Mouse (Mus musculus): ENCODE measurements around the gene Ntm. TPM values are rescaled to one million over a fixed set of nuclear protein-coding genes. Genes with fewer than 3 reads are reported as not detected.

Gene Ntm
- polyA plus RNA-seq, 1 experiment from 2014 or later, result 160 TPM

DNA sequence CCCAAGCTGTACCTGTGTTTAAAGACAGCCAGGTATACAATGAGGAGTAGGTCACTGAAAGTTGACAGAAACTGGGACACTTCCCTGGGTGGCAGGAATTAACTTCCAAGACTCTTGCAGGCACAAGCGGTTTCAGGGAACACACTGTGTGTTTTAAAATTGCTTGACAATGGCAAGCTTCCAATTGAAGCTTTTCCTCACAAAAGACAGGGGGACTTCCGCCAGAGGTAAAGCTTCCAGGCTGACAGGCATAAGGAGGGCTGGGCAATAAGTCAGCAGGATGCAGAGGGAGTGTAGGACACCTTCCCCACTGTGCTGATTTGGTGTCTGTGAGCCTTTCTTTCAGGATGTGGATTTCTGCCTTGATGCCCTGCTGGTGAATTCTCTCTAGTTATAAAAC lies 656.0 kb downstream of the Ntm start:
- ATAC-seq (ENCODE audit: low FRiP score, low TSS enrichment), result no peak
- Histone ChIP-seq H3K4me1 (ENCODE audit: control insufficient read depth, insufficient read depth, low read length) (peaks cover 8% of the 10 kb centered on the region; the same call in 1 of the 2 replicates), H3K27me3 (ENCODE audit: control insufficient read depth, insufficient read depth, low read length) (no peaks in the 10 kb centered on the region), H3K9me3 (ENCODE audit: control insufficient read depth, low read length) (no peaks in the 10 kb centered on the region), H3K9ac (replicated peaks; ENCODE audit: low read length) (no peak overlapping the region), H3K4me3 (replicated peaks; ENCODE audit: low read depth, low read length) (no peak overlapping the region), H3K27ac (replicated peaks; ENCODE audit: low read depth, low read length) (0 out of 2 replicates have a peak overlapping the region, but pooled peaks have one; percentile 20), H3K36me3 (ENCODE audit: control insufficient read depth, insufficient read depth, low read length) (no peaks in the 10 kb centered on the region), H3K4me2 (ENCODE audit: low read length) (no peak overlapping the region)
- DNase-seq, result no peak
- WGBS, result 8% methylated on average over 2 of the region's 2 CpGs

DNA sequence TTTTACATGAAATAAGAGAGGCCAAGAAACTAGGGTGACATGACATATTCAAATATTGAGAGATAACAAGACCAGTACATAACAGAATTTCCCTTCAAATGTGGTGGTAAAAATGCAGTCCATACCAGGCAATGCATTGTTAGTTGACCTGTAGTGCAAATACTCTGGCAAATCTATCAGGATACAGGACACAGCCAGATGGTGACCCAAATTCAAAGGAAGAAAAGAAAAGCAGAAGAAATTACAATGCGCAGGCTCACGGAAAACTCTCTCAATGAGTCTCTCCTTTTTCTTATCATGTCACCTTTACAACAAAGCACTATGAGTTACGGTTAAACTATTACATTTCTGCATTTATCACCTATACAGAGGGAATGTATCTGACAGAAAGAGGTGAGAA lies 664.6 kb downstream of the Ntm start:
- no peak overlapping the region for H3K4me3 ChIP-seq (replicated peaks; ENCODE audit: low read depth, low read length)
- no peaks in the 10 kb centered on the region for H3K27me3 ChIP-seq (ENCODE audit: control insufficient read depth, insufficient read depth, low read length)
- no peak overlapping the region for H3K9ac ChIP-seq (replicated peaks; ENCODE audit: low read length)
- H3K36me3 ChIP-seq (ENCODE audit: control insufficient read depth, insufficient read depth, low read length), result no peaks in the 10 kb centered on the region
- H3K4me1 ChIP-seq (ENCODE audit: control insufficient read depth, insufficient read depth, low read length), result no peaks in the 10 kb centered on the region
- H3K9me3 ChIP-seq (ENCODE audit: control insufficient read depth, low read length), result no peaks in the 10 kb centered on the region
- H3K27ac ChIP-seq (replicated peaks; ENCODE audit: low read depth, low read length), result no peak overlapping the region
- ATAC-seq (ENCODE audit: low FRiP score, low TSS enrichment), result no peak
- H3K4me2 ChIP-seq (ENCODE audit: low read length), result no peak overlapping the region
- no peak for DNase-seq
- WGBS, result 79% methylated on average over 3 of the region's 3 CpGs

DNA sequence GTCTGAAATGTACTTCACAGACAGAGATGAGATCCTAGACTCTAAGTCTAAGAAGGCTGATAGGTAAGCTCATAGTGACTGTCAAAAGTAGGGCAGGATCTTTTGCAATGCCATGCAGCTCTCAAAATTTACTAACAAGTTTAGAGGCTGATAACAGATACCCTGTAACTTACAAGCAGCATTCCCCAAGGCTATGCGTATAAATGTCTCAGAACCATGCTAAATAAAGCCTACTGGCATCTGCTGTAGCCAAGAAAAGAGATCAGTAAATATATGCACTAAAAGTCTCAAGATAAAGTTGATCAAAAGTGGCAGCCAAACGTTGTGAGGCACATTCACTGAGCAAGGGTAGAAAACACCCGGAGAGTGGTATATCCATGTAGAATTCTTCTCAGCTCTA lies 666.2 kb downstream of the Ntm start:
- Histone ChIP-seq H3K27me3 (ENCODE audit: control insufficient read depth, insufficient read depth, low read length) (no peaks in the 10 kb centered on the region), H3K36me3 (ENCODE audit: control insufficient read depth, insufficient read depth, low read length) (no peaks in the 10 kb centered on the region), H3K9ac (replicated peaks; ENCODE audit: low read length) (no peak overlapping the region), H3K4me2 (ENCODE audit: low read length) (no peak overlapping the region), H3K4me1 (ENCODE audit: control insufficient read depth, insufficient read depth, low read length) (no peaks in the 10 kb centered on the region), H3K27ac (replicated peaks; ENCODE audit: low read depth, low read length) (no peak overlapping the region), H3K9me3 (ENCODE audit: control insufficient read depth, low read length) (no peaks in the 10 kb centered on the region), H3K4me3 (replicated peaks; ENCODE audit: low read depth, low read length) (no peak overlapping the region)
- DNase-seq (no peak), ATAC-seq (ENCODE audit: low FRiP score, low TSS enrichment) (no peak)
- 94% methylated on average over 3 of the region's 3 CpGs for WGBS

DNA sequence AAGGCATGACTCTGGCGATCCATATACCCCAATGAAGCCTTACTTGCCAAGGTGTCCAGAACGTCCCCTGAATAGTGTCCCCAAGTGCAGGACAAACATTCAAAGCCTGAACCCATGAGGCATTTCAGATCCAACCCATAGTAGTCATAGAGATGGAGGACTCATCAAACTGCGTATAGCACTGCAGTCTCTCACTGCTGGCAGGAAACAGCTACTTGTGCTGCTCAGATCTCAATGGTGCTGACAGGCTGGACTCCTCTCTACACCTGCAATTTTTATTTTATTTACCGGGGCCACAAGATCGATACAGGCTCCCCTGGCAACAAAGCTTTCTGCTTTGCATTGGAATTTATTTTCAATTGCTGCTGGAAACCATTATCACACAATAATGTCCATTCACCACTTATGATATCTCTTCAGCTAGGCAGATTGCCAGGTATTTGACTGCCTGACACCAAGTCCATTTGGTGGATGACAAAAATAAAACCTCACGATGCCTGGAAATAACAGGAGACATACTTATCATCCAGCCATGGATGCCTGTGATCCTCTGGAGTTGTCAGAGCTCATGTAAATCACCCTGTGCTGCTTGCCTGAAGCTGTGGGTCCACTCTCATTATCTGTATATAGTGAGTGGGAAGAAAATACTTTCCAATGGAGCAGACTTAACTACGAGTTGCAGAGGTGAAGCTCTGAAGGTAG lies 674.8 kb downstream of the Ntm start:
- Histone ChIP-seq H3K27me3 (ENCODE audit: control insufficient read depth, insufficient read depth, low read length) (no peaks in the 10 kb centered on the region), H3K4me2 (ENCODE audit: low read length) (no peak overlapping the region), H3K4me3 (replicated peaks; ENCODE audit: low read depth, low read length) (no peak overlapping the region), H3K27ac (replicated peaks; ENCODE audit: low read depth, low read length) (no peak overlapping the region), H3K9ac (replicated peaks; ENCODE audit: low read length) (no peak overlapping the region), H3K36me3 (ENCODE audit: control insufficient read depth, insufficient read depth, low read length) (no peaks in the 10 kb centered on the region), H3K9me3 (ENCODE audit: control insufficient read depth, low read length) (no peaks in the 10 kb centered on the region), H3K4me1 (ENCODE audit: control insufficient read depth, insufficient read depth, low read length) (no peaks in the 10 kb centered on the region)
- ATAC-seq (ENCODE audit: low FRiP score, low TSS enrichment), result no peak
- WGBS, result 87% methylated on average over 7 of the region's 7 CpGs
- DNase-seq, result no peak

DNA sequence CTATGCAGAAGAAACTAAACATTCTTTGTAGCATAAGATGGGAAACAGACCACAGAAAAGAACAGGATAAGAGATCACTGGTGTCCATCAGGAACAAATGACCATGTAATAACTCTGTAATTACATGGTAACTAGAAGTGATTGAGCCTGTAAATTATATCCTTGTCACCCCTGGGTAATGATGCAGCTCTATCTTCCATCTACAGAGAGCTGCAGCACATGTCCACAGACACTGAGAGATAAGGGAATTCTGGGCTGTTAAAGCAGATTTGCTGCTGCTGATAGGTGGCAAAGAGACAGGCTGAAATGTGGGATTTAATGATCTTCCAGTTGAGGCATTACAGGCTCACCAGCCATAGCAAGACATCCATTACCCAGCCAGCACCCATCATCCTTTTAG lies 677.8 kb downstream of the Ntm start:
- H3K9ac ChIP-seq (replicated peaks; ENCODE audit: low read length), result no peak overlapping the region
- H3K36me3 ChIP-seq (ENCODE audit: control insufficient read depth, insufficient read depth, low read length), result no peaks in the 10 kb centered on the region
- H3K27ac ChIP-seq (replicated peaks; ENCODE audit: low read depth, low read length), result peak overlapping the region; percentile 32
- no peak overlapping the region for H3K4me3 ChIP-seq (replicated peaks; ENCODE audit: low read depth, low read length)
- H3K27me3 ChIP-seq (ENCODE audit: control insufficient read depth, insufficient read depth, low read length), result no peaks in the 10 kb centered on the region
- no peaks in the 10 kb centered on the region for H3K4me1 ChIP-seq (ENCODE audit: control insufficient read depth, insufficient read depth, low read length)
- DNase-seq, result no peak
- H3K9me3 ChIP-seq (ENCODE audit: control insufficient read depth, low read length), result no peaks in the 10 kb centered on the region
- ATAC-seq (ENCODE audit: low FRiP score, low TSS enrichment), result no peak
- no peak overlapping the region for H3K4me2 ChIP-seq (ENCODE audit: low read length)

DNA sequence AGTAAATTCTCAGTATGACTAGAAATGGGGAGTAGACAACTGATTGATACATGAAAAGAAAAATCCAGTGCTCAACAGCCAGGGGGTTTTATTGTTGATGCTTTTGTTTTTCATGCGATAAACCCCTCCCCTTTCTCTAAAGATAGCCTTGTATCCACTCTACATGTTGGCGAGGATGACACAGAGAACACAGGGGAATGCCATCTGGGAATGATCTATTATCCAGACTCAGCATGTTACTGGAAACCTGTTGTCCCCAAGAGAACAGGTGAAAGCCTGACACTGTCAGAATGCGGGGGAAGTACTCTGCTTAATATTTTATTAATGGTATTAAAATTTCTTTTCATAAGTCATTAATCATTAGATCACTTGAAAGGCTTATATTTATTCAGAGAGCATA lies 690.1 kb downstream of the Ntm start:
- Histone ChIP-seq H3K36me3 (ENCODE audit: control insufficient read depth, insufficient read depth, low read length) (no peaks in the 10 kb centered on the region), H3K4me2 (ENCODE audit: low read length) (no peak overlapping the region), H3K4me3 (replicated peaks; ENCODE audit: low read depth, low read length) (no peak overlapping the region), H3K27ac (replicated peaks; ENCODE audit: low read depth, low read length) (no peak overlapping the region), H3K4me1 (ENCODE audit: control insufficient read depth, insufficient read depth, low read length) (peaks cover 6% of the 10 kb centered on the region; the same call in 1 of the 2 replicates), H3K9me3 (ENCODE audit: control insufficient read depth, low read length) (no peaks in the 10 kb centered on the region), H3K27me3 (ENCODE audit: control insufficient read depth, insufficient read depth, low read length) (no peaks in the 10 kb centered on the region), H3K9ac (replicated peaks; ENCODE audit: low read length) (no peak overlapping the region)
- DNase-seq, result no peak
- no peak for ATAC-seq (ENCODE audit: low FRiP score, low TSS enrichment)
- whole genome bisulfite sequencing, result 71% methylated on average over 3 of the region's 3 CpGs

DNA sequence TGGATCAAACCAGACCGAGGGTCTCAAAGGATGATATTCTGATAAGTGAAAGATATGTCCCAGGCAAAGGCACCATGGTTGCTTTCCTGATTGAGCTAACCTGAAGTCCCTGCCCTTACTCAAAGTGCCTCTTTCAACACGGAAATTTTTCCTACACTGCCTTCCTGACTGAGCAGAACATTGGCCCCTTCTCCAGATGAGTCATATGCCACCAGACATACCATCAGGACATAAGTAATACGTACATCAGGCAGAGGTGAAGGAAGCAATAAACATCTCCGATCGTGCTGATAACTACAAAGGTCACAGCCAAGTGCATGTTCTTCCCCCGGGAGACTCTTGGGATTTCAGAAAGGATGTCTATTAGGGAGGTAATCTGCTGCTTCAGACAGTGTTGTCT lies 693.0 kb downstream of the Ntm start:
- no peak for ATAC-seq (ENCODE audit: low FRiP score, low TSS enrichment)
- 90% methylated on average over 6 of the region's 6 CpGs for WGBS
- no peak overlapping the region for H3K4me3 ChIP-seq (replicated peaks; ENCODE audit: low read depth, low read length)

DNA sequence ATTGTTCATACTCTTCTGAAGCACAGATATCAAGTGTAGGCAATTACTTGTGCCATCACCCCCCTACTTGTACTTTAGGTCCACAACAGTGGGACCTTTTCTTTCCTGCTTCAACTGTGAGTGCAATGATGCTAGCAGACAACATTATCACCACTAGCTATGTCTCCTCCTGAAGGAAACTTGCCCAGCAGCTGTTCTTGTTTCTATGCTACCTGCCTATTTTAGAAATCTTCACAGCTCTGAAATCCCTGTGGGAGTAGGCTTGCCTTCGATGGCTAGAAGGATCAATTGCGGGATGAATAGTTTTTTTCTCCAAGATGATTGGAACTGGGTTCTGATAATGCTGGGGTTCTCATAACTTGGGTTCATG lies 693.7 kb downstream of the Ntm start:
- Histone ChIP-seq H3K36me3 (ENCODE audit: control insufficient read depth, insufficient read depth, low read length) (no peaks in the 10 kb centered on the region), H3K9ac (replicated peaks; ENCODE audit: low read length) (no peak overlapping the region), H3K27me3 (ENCODE audit: control insufficient read depth, insufficient read depth, low read length) (no peaks in the 10 kb centered on the region), H3K4me1 (ENCODE audit: control insufficient read depth, insufficient read depth, low read length) (peaks cover 17% of the 10 kb centered on the region; the same call in 1 of the 2 replicates), H3K27ac (replicated peaks; ENCODE audit: low read depth, low read length) (no peak overlapping the region), H3K4me2 (ENCODE audit: low read length) (no peak overlapping the region), H3K4me3 (replicated peaks; ENCODE audit: low read depth, low read length) (no peak overlapping the region), H3K9me3 (ENCODE audit: control insufficient read depth, low read length) (no peaks in the 10 kb centered on the region)
- ATAC-seq (ENCODE audit: low FRiP score, low TSS enrichment) (no peak), DNase-seq (no peak)
- 92% methylated on average over 2 of the region's 2 CpGs for WGBS

More for the DNA sequence above, 693.0 kb downstream of the Ntm start:
- peaks cover 17% of the 10 kb centered on the region; the same call in 1 of the 2 replicates for H3K4me1 ChIP-seq (ENCODE audit: control insufficient read depth, insufficient read depth, low read length)
- no peak overlapping the region for H3K4me2 ChIP-seq (ENCODE audit: low read length)
- no peak for DNase-seq
- no peak overlapping the region for H3K9ac ChIP-seq (replicated peaks; ENCODE audit: low read length)
- no peak overlapping the region for H3K27ac ChIP-seq (replicated peaks; ENCODE audit: low read depth, low read length)
- no peaks in the 10 kb centered on the region for H3K9me3 ChIP-seq (ENCODE audit: control insufficient read depth, low read length)
- no peaks in the 10 kb centered on the region for H3K36me3 ChIP-seq (ENCODE audit: control insufficient read depth, insufficient read depth, low read length)
- H3K27me3 ChIP-seq (ENCODE audit: control insufficient read depth, insufficient read depth, low read length), result no peaks in the 10 kb centered on the region

DNA sequence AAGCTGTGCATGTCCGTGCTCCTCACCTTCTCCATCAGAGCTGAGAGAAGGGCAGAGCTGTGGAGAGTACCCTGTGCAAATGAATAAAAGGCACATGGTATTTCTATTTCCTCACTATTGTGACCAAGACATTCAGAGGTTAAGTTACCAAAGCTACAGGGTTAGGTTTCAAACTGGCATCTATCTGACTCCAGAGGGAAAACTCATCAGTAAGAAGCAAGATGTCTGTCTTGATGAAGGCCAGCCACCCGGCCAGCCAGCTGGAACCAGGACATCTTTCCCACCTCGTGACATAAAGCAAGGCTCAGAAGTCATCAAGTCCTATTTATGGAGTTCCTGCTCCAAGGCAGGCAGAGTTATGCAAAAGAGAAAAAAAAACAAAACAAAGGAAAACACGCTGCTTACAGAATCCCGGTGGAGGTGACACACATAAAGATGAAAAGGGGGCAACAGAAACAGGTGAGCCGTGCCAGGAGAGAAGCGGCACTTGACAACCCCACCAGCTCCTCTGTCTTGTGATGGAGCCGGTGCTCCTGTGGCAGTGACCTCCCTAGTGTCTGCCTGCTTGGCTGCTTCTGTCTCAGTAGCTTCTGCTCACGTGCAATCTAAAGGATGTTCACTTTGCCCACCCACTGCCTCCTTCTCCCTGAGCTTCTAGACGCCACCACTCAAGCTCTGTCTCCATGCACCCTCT lies 694.2 kb downstream of the Ntm start:
- Histone ChIP-seq H3K4me3 (replicated peaks; ENCODE audit: low read depth, low read length) (no peak overlapping the region), H3K4me1 (ENCODE audit: control insufficient read depth, insufficient read depth, low read length) (peaks cover 17% of the 10 kb centered on the region; the same call in 1 of the 2 replicates), H3K27ac (replicated peaks; ENCODE audit: low read depth, low read length) (peak overlapping the region; percentile 37; the same call in 1 of the 2 replicates), H3K27me3 (ENCODE audit: control insufficient read depth, insufficient read depth, low read length) (no peaks in the 10 kb centered on the region), H3K4me2 (ENCODE audit: low read length) (no peak overlapping the region), H3K9ac (replicated peaks; ENCODE audit: low read length) (no peak overlapping the region), H3K36me3 (ENCODE audit: control insufficient read depth, insufficient read depth, low read length) (no peaks in the 10 kb centered on the region), H3K9me3 (ENCODE audit: control insufficient read depth, low read length) (no peaks in the 10 kb centered on the region)
- 68% methylated on average over 10 of the region's 10 CpGs for WGBS
- no peak for DNase-seq
- ATAC-seq (ENCODE audit: low FRiP score, low TSS enrichment), result no peak

All from midbrain, embryonic 14.5 days (tissue).